Mouse (Mus musculus) c-Kit-positive CD71-negative TER-119-negative erythroid progenitor cells, embryonic 14.5 days (primary cell): ENCODE data around the gene Gm16867.
"Not testable (repeated sequence)": the region's sequence is repeated elsewhere in the genome, so short reads cannot be mapped to it uniquely, and the experiment has no call there.

ENCODE experiments used
- DNase-seq: peaks from one replicate; pipeline ENCODE4 v3.0.0-alpha.2; 2013; ENCODE audit warnings: low read depth

Gene Gm16867

DNA sequence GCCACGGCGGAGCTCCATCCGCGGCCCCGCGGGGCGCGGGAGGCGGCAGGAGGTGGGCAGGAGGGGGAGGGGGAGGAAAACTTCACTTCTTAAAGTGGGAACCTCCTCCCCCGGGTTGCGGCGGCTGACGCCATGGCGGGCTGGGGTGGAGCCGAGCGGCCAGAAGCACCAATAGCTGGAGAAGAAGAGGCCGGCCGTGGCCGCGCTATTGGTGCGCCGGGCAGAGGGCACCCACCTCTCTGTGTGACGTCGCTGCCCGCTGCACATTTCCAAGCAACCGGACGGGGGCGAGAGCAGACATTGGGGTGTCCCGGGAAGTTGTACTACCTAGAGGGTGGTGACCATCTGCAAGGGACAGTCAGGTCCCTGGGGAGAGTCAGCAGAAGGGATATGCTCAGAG, at the start of gene Gm16867:
TSS of gene Gm16867 (minus strand) at position 189 of the 400 bp plus-strand sequence.
- DNase-seq: not testable (repeated sequence)

DNA sequence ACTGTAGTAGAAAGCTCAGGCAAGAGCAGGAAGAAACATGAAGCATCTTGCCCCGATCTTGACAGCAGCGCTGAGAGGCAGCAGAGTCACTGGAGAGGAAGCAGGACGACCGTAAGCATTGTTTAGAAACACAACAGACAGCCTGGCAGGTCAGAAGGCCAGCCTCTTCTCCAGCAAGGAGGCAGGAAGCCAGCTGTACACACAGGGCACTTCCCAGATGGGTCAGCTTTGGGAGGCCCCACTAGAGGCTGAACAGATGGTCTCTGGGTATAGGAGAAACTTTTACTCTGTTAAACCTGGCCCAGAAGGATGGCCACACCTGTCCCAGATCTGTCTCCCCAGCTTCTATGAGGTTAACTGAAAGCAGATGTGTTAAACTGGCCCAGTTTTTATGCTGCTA, 44.1 kb upstream of the Gm16867 start:
- not testable (repeated sequence) for DNase-seq

DNA sequence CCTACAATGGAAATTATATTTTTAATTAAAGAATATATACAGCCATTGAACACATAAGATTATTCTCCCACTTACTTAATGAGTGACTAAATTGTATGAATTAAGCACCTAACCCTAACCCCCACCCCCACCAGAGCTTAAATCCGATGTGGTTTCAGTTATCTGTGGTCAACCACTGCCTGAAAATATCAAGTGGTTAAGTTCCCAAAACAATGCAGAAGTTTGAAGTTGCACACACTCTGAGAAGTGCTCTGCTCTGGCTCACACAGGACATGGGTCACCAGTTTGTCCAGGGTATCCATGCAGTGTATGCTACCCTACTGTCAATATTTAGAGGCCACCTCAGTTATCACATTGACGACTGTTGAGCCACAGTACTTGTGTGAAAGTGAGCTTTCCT, 41.9 kb upstream of the Gm16867 start:
- DNase-seq: not testable (repeated sequence)

DNA sequence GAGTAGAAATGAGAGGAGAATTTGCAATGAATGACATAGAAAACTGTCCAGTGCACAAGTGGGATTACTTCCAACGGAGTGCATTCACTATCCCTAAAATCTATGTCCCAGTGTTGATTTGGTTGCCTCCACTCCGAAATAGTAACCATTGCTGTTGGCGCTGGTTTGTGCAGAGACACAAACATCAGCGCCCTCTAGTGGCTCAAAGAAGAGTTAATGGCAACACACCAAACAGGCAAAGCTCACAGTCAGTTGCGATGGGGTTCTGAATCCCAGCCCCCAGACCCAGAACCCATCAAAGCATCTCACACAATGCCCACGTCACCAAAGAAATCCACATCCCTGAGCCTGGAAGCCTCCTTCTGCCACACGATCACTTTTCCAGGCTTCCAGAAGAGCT, 40.9 kb upstream of the Gm16867 start:
- not testable (repeated sequence) for DNase-seq

DNA sequence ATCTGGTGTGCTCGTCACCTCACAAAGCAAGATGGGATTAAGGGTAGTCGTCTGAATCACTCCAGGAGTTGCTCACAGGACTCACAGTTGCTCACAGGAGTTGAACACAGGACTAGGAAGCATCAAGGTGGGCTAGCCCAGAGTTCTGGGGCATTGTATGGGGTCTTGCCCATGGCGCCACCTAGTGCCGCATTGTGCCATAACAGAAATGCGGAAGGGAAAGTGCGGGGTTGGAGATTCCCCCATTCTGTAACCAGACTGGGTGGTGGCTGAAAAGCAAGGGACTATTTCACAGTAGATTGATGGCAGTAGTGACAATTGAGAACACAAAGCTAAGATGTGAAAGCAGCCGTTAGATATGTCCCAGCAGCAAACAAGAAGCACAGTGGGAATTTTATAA, 39.5 kb upstream of the Gm16867 start:
- DNase-seq: not testable (repeated sequence)

DNA sequence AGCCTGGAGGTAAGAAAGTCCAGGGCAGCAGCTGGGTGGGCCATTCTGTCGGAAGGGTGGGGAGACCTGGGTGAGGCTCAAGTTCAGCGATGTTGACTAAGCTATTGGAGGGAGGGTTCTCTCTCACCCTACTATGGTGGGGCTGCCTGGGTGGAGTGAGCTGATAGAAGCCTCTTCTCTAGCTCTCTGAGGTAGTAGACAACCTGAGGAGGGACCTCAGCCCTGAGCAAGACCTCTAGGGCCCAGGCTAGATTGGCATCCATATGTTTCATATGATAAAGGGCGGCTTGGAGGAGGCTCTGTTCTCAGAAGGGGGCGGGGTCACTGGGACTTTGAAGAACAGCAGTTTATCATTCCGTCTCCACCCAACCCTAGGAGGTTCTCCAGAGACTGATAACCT, 37.0 kb upstream of the Gm16867 start:
- DNase-seq: not testable (repeated sequence)

DNA sequence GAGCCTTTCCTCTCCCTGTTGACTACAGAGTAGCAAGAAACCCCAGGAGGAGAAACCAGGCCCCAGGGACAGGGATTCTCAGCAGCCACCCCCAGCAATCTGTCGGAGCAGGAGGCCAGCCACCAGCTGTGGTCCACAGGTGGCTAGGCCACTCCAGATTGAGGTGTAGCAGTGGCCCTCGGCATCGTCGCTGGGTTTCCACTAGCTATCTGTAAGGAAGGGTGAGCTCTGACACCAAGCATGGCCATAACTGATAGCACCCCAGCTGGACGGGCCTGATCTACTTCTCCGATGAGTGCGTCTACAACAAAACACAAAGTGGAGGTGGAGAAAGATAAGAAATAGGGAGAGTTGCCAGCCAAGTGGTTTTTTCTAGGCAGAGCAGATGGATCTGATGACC, 33.4 kb upstream of the Gm16867 start:
- not testable (repeated sequence) for DNase-seq

DNA sequence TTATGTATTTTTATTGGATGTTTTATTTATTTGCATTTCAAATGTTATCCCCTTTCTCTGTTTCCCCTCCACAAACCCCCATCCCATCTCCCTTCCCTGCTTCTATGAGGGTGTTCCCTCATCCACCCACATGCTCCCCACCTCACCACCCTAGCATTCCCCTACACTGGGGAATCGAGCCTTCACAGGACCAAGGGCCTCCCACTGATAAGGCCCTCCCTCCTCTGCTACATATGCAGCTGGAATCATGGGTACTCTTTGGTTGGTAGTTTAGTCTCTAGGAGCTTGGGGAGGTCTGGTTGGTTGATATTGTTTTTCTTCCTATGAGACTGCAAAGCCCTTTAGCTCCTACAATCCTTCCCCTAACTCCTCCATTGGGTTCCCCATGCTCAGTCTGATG, 23.0 kb upstream of the Gm16867 start:
- not testable (repeated sequence) for DNase-seq

DNA sequence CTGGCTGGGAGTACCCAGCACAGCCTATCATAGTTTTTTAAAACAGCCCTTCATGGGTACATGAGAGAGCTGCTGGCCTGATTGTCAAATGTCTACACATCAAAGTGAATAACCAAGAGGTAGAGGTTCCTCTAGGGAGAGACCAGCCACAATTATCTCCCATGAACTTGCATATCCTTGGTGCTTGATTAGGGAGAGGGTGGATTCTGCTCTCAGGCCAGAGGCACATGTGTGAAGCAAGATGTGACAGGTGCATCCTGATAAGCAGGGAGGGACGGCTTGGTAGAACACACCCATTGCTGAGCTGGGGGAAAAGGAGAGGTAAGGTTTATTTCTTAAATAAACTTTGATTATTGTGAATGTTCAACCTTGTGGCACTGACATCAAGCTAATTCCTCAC, 19.8 kb upstream of the Gm16867 start:
- DNase-seq: not testable (repeated sequence)

DNA sequence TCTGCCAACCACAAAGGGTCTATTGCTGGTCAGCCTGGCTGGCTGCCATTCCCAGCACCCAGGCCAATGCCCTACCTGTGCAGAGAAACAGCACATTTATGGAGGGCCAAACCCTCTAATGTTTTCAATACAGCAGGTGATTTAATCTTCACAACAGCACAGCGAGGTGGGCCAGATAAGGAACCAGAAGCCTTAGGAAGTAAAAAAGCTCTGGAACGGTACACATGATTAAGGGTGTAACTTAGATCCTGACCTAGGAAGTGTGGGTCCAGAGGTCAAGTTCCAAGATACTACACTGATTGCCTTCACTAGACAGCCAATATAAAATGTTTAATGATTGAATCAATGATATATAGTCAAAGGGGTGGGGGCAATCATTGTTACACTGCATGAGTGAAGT, 17.6 kb upstream of the Gm16867 start:
- DNase-seq: not testable (repeated sequence)

DNA sequence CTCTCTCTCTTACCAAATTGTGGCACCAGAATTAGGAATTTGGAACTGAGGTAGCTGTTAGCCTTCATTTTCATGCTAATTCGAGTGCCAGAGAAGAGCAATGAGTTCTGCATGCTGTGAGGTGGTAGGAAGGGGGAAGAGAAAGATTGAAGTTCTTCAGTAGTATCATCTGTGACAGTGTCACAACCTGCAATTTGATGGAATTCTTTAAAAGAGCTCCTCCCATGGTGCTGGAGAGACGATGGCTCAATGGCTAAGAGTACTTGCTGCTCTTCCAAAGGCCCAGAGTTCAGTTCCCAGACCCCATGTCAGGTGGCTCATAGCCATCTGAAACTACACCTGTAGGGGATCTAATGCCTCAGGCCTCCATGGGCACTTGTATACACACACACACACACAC, 9.3 kb upstream of the Gm16867 start, which contains the start of gene Gm27179:
TSS of gene Gm27179 (minus strand) at position 101 of the 400 bp plus-strand sequence.
- not testable (repeated sequence) for DNase-seq

DNA sequence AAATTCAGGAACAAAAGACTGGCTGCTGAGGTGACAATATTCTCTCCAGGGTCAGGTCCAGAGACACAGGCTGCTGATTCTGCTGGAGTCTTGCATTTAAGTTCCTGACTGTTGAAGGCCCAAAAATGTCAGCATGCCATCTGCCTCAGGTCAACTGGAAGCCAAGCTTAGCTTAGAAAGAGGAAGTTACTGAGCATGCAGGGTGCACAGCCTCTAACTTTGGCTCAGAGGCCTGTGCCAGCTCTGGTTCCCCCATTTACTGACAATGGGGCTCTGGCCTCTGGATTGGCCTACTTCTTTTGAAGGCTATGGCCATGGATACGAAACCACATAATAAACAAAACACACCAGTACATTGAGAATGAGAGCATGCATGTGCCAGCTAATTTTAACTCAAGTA, 3.8 kb upstream of the Gm16867 start:
- not testable (repeated sequence) for DNase-seq

DNA sequence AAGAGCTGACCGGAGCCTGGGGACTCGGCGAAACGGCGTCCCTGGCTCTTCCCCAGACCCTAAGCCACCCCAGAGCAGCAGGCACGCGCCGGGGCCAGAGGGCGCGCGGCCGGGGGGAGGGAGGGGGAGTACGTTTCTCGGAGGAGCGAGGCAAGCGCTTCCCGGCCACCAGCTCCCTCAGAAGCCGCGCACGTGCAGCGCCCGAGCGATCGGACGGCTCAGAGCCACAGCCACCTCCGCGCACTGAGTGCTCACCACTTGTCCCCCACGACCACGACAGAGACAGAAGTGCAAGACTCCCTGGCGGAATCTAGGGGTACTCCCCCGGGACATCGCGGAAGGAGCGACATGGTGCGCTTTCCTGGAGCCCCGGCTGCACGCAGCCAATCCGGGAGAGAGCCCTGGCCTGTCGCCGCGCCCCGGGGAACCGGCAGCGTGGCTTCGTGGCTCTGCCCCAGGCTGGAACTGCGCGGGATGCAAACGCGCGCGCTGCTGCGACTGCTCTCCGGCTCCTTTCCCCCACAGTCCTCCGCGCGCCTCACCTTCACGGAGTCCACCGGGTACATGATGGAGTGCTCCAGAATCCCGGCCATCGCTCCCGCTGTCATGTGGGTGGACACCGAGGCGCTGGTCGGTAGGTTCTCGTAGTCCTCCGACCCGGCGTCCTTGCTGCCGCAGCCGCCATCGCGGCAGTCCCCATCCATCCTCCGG, 567 bp downstream of the Gm16867 start:
- DNase-seq: not testable (repeated sequence)

DNA sequence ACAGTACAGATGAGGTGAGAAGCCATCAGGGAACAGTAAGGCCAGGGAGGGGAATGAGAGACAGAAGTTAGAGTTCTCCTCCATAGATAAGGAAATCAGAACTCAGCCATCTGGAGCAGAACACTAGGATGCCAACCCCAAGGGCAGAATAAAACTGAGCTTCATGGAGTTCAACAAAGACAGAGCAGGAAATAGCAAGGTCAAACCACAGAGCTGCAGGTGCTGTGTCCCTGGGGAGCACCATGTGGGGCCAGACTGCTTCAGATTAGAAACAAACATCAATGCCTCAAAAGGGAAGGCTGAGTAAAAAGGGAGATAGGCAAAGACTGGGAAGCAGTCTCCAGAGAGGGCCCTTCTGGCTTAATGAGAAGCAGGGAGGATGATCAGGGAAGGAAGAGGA, 6.9 kb downstream of the Gm16867 start:
- not testable (repeated sequence) for DNase-seq

DNA sequence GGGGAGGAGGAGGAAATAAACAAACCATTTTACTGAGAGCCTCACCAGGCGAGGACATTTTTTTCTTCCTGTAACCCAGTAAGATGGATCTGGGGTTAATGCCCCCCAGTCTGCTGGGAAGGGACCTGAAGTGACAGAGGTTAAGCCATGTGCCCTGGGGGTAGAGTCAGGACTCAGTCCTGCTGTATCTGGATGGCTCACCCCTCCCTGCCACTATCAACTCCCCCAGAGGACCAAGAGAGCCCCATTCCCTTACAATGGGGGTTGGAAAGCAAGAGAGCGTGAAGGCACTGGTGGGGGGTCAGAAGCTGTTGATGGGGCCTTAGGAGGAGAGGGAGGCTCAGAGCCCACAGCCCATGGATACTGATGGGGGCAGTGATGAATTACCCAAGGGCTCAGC, 8.2 kb downstream of the Gm16867 start:
- not testable (repeated sequence) for DNase-seq

DNA sequence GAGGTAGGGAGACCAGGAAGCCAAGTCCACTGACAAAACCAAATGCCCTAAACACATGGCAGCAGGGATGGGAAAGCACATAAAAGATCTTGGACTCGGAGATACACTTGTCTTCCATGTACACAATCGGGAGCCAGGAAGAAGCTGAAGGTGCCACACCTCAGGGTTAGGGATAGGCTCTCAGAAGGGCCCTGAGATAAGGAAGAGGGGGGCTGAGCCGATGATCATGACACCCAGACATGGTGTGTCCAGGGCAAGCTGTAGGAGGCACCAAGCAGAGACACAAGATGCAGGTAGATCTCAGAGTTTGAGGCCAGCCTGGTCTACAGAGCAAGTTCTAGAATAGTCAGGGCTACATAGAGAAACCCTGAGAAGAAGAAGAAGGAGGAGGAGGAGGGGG, 8.6 kb downstream of the Gm16867 start:
- DNase-seq: not testable (repeated sequence)

DNA sequence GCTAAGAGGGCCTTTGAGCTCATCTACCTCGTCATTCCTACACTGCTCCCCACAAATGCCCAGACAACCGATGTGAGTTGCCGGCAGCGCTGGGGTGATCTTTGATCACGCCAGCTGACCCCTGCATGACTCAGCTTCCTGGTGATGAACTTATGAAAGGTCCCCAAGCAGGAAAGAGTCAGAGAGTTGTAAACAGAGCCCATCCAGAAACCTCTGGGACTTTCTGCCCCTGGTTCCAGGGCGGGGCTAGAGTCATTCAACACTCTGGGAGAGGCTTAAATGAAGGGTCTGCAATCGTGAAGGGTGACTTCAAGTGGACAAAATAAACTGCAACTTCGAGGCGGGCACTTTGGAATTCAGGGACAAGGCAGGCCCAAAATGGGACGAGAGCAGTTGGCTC, 15.2 kb downstream of the Gm16867 start:
- DNase-seq: not testable (repeated sequence)

DNA sequence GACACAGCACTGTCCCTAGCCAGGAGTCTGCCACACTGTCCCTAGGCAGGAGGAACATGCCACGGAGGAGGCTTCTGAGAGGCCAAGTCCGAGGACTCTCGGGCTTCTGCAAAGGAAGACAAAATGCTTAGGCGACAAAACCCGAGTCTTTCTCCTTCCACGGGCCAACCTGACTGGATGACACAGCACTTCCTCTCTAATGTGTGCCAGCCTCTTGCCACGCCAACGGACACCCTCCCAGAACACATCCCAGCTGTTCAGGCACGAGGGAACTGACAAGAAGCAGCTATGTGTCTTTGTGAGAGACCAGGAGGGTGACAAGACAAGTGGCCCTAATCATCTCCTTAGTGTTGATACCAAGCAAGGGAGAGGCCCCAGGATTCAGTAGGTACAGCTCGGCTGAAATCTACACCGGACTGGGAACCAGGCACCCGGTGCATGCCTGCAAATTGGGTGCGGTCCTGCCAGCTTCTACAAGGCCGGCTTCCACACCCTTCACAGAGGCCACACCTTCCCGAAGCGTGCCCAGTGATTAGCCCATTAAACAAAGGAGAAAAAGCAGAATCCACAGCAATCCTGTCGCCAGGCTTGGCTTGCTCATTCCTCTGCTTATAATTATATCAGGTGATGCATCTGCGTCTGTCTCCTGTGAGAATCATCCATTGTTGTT, 17.6 kb downstream of the Gm16867 start:
- not testable (repeated sequence) for DNase-seq

DNA sequence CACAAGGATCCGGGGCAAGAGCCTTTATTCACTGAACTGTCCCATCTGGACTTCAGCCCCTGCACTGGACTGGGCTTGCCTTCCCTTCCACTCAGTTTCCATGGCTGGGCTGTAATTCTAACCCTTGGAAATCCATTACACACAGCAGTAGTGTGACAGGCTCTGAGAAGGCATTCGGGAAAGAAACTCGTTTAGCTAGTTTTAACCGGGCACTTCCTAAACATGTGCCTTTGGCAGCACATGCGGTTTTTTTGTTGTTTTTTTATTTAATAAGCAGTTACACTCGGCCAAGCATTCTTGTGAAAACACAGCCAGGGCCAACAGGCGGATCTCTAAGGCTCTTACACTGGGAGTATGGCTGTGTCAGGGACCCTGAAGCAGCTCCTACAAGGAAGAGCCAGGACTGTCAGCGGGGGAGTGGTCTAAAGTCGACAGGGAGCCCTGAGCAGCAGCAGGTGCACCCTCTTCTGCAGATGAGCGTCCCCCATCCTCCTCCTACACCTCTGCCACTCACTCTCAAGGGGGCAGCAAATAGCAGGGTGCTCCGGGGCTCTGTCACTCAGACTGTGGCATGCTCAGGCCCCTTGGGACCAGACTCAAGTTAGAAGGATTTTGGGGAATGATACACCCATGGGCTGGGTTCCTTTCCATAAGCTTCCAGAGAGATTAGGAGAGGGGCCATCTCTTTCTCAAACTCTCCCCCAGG, 29.1 kb downstream of the Gm16867 start:
- not testable (repeated sequence) for DNase-seq

DNA sequence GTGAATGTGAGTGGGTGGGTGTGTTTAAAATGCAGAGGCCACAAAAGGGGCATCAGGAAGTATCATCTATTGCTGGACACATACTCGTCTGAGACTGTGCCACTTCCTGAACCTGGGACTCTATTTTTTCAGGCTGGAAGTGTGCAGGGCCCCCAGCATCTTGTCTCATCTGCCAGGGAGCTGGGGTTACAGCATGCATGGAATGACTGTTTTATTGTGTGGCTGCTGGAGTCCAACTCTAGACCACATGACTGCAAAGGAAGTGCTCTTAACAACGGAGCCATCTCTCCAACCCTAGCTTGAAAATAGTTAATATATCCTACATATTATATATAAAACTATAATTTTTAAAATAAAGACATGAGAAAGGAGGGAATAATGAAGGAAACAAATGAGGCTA, 29.8 kb downstream of the Gm16867 start:
- DNase-seq: not testable (repeated sequence)

DNA sequence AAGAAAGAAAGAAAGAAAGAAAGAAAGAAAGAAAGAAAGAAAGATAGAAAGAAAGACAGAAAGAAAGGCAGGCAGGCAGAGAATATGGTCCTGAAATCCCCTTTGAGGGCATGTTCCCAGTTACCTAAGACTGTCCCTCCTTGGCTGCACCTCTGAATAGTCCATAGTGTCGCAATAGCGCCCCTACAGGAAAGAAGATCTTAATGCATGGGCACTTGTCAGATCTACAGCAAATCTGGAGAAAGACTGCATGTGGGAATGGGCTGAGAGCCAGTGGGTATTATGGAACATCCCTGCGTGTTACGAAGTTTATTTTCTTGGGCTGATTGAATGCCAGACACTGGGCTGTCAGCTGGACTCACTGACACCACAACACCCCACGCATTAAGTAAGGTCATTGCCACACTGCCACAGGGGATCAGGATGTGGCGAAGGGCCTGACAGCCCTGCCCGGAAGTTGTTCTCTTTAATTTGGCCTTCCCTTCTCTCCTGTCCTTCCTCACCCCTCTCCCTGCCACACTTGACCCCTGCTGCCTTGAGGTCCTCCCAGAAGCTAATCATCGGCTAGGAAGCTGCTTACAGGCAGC, 32.9 kb downstream of the Gm16867 start:
- not testable (repeated sequence) for DNase-seq

DNA sequence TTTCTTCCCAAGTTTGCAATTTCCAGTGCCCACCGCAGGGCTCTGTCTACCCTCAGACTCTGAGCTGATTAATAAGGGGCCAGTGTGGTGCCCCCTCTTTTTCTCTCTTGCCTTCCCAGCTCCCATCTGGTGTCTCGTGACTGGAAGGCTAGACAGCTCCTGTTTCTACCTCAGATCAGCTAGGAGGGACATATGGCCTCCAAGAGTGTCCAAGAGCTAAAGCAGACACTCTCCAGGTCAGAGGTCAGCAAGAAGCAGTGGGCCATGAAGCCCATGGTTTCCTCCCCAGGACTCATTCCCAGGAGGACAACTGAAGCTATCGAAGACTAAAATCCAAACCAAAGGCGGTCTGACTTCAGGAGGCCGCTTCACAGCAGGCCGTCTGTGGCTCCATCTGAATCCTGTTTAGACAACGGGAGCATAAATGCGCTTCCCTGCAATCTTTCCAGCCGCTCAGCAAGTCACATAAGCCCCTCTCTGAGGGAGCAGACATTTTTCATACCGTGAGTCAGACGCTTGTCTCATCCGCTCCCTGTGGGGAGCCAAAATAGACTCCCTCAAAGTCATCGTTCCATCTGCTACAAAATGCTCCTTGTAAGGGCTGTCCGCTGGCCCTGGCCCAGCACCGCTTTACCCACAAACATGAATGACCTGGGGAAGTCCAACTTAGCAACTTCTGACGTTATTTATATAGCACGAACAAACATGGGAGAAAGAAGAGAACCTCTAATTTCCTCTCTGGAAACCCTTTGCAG, 35.4 kb downstream of the Gm16867 start:
- DNase-seq: not testable (repeated sequence)
